Mouse (Mus musculus) right cerebral cortex, postnatal 4 days (tissue): ENCODE measurements around the gene Olfr1293-ps.

Source experiments
- DNase-seq: peaks from one replicate; pipeline ENCODE4 v3.0.0-alpha.2; 2022

The Olfr1293-ps gene

DNA sequence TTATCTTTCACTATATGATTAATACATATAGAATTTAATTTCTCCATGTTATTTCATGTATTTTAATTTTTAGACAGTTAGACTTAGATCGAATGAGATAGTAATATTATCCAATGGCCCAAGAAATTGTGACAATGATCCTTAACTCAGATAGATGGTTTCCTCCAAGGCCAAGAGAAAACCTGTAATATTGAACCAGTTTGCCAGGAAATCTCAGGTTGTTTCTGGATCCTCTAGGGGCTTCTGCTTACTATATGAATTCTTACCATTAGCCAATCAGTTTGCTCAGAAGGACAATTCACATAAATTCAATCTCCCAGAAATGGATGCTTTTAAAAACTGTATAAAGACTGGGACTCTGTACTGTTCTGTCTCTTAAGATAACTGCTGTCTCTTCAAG is at the start of gene Olfr1293-ps:
Gene Olfr1293-ps, plus strand, starts transcription at position 301 of the 400 bp plus-strand sequence.
- DNase-seq: no peak

DNA sequence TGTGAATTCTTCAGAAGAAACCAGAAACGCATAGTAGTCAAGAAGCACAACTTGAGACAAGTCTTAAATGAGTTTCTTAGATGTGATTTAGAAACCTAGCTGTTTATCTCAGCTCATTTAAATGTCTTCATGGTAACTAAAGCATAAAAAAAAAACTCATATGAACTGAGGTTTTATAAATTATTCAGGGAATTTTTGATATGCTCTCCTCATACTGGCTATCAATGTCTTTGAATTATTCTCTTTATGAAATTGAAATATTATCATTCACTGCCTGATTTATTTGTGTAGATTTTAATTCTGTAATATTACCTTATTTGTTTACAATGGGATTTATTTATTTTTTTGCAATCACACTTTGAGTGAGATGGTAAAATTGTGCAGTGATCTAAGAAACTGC is 44.5 kb upstream of the Olfr1293-ps start, which contains the start of gene Olfr1289:
Gene Olfr1289, plus strand, starts transcription at position 301 of the 400 bp plus-strand sequence.
- DNase-seq: no peak

DNA sequence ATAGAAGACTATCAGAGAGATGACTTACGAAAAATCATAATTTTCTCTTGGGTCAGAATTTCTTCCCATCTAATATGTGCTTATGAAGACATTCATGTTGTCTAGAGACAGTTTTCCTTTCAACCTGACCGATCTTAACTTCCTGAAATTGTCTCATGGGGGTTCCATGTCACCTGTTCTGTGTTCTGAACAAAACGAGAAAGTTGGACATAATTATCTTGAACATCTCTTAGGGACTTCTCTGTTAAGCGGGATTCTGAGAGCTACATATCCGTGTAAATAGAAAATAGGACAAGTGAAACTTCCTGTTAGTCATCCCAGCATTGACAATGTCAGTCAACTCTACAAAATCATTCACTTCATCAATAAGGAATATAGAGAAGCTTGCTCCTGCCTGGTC is 31.3 kb upstream of the Olfr1293-ps start, which contains the start of gene Olfr1290:
Gene Olfr1290, minus strand, starts transcription at position 101 of the 400 bp plus-strand sequence.
- no peak for DNase-seq

DNA sequence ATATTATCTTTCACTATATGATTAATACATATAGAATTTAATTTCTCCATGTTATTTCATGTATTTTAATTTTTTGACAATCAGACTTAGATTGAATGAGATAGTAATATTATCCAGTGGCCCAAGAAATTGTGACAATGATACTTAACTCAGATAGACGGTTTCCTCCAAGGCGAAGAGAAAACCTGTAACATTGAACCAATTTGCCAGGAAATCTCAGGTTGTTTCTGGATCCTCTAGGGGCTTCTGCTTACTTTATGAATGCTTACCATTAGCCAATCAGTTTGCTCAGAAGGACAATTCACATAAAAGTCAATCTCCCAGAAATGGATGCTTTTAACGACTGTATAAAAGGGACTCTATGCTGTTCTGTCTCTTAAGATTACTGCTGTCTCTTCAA is 28.1 kb upstream of the Olfr1293-ps start, which contains the start of gene Olfr1291-ps1:
Gene Olfr1291-ps1, plus strand, starts transcription at position 301 of the 400 bp plus-strand sequence.
- no peak for DNase-seq

DNA sequence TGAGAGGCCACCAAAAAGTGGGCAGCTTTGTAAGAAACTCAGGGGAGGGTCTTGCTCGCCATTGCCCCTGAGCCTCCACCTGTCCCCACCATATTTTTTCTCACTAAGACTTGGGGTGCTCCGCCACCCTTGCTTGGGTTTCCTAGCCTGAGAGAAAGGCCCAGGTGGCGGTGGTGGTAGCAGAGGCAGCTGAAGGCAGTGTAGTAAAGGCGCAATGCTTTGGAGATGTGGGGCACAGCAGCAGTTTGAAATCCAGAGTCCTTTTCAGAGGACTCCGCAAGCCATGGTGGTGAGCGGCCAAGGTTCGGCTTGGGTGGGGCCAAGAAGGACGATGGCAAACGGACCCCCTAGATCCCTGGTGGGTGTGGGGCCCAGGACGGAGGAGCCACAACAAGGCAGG is 7.6 kb upstream of the Olfr1293-ps start:
- DNase-seq: no peak

DNA sequence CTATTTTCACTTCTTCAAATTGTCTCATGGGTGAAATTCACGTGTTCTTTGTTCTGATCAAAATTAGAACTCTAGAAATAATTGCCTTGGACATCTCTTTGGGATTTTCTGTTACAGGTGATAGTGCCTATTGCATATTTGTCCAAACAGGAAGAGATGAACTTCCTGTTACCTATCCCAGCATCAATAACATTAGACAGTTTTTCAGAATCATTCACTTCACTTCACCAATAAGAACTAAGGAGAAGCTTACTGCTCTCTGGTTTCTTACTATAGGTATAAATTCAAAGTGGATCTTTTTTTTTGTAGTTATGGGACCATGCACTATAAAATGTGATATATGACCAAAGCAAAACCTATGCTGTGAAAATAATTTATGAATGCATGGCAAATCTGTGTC is 15.2 kb downstream of the Olfr1293-ps start, which contains the start of gene Olfr1294:
Gene Olfr1294, minus strand, starts transcription at position 101 of the 400 bp plus-strand sequence.
- no peak for DNase-seq

DNA sequence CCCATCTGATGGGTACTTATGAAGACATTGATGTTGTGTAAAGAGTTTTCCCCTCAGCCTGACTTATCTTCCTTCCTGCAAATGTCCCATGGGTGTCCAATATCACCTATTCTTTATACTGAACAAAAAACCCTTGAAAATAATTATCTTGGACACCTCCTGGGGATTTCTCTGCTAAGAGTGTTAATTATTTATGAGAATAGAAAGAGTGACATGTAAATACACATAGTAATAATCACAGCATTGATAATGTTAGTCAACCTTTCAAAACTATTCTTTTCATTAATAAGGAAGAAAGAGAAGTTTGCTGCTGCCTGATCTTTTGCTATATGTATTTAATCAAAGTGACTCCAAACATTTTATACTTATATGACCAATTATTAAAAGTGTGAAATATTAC is 44.6 kb downstream of the Olfr1293-ps start, which contains the start of gene Olfr1295:
Gene Olfr1295, minus strand, starts transcription at position 101 of the 400 bp plus-strand sequence.
- no peak for DNase-seq
